Mouse (Mus musculus) thymus, postnatal 4 days (tissue): ENCODE measurements at regions not wholly inside any gene's neighbourhood (a gene's known extent, or its start where the extent isn't known, plus 50 kb on each side); places are given as distances from the start of the nearest gene placed in this dataset.

ENCODE experiments used
- DNase-seq: peaks from one replicate; pipeline ENCODE4 v3.0.0; 2021

DNA sequence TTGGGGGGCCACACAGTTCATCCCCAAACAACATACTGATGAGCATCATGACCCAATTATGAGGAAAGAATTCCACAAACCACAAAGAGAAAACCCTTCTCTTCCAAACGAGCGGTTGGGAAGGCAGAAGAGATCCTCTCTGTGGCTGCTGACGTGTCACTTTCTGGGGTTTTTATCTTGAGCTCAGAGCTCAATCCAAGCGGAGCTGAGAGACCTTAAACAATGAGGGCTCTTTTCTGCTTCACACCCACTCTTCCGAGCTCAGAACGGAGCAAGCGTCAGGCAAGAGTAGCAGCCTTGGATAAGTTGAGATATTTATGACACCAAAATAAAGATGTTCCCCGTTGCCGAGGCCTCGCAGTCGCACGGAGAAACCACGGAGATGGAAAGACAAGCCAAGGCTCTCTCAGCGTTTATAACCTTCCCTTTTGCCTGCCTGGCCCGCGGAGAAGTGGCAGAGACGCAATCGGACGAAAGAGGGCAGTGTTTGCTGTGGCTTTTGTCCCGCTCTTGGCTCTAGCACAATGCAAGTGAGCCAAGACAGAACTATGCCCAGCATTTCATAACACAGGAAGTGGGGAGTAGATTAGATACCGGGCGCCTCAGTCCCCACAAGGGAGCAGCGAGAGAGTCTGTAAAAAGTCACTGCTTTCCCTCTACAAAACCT lies 100.7 kb downstream of the Chic2 start:
- peak; percentile 83 for DNase-seq

DNA sequence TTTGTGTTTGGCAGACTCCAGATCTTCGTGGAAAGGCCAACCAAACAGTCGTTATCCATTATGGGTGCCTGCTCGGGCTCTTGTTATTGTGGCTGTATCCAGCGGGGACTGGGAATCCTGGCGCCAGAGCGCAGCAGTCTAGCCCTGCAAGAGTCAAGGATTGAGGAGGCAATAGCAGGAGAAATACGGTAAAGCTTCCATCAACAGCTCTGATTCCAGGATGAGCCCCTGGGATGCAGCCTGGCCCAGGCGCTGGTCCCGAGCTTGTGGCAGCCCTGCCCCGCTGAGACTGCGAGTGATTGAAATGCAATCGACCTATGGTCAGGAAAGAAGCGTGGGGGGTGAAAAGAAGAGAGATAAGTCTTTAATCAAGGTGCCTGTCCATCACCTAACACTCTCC lies 103.1 kb downstream of the Chic2 start:
- no peak for DNase-seq

DNA sequence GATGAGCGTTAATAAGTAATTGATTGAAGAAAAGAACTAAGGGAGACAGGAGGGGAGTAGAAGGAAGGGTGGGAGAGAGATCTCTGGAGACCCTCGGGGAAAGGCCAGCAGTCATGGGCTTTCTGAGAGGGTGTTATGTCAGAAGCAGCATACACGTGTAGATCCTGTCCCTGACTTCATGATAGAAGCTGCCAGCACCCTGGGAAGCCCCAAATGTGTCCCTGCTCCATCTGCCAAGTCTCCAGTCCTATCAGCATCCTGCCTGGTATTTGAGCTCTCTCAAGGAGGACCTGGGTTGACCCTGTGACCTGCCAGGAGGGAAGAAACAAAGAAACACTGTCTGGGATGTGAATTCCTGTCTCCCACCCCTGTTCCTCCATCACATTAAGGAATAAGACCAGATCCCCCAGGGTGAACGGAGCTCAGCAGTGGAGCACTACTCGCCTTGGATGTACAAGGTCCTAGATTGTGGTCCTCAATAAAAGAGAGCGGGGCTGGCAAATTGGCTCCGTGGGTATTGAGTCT lies 107.1 kb downstream of the Chic2 start:
- no peak for DNase-seq

DNA sequence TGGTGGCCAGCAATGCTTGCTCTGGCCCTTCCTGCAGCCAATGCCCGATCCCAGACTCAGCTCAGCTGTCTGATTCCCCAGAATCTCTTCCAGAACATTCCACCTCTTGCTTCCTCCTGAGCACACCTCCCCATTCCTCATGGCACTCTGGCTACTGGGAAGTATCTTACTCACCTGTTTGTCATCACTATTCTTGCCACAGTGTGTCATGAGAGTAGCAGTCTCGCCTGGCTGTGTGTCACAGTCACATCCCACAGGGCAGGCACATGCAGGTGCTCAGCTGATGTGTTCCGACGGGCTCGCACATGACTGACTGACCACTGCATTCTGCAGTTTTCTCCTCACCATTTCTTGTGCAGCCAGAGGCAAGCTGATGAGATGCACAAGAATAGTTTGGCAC lies 108.5 kb downstream of the Chic2 start:
- DNase-seq, result no peak

DNA sequence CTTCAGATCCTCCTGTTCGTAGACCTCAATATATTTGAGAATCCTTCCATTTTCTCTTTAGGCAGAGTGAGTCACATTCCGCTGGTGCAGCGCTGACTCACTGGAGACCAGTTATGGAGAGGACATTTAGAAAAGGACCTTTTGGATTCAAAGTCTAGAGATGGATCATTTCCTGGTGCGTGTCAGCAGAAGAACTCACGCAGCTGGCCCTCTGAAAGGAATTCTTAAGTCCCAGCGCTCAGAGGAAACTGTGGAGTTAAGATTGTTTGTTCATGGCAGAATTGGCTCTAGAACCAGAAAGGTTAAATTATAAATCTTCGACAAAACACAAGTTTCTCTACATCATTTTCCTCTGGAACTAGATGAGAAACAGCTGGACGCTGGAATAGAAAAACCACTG lies 108.9 kb downstream of the Chic2 start:
- no peak for DNase-seq

DNA sequence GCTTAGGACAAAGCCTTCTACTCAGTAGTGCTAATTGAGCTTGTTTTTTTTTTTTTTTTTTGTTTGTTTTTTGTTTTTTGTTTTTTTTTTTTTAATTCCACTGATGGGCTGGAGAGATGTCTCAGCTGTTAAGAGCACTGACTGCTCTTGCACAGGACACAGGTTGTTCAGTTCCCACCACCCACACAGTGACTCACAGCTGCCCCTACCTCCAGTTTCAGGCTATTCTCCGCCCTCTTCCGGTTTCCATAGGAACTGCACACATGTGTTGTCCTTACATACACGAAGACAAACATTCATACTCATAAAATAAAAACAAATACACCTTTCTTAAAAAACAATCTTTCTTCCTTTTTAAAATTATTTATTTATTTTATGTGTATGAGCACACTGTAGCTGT lies 111.3 kb downstream of the Chic2 start:
- no peak for DNase-seq

DNA sequence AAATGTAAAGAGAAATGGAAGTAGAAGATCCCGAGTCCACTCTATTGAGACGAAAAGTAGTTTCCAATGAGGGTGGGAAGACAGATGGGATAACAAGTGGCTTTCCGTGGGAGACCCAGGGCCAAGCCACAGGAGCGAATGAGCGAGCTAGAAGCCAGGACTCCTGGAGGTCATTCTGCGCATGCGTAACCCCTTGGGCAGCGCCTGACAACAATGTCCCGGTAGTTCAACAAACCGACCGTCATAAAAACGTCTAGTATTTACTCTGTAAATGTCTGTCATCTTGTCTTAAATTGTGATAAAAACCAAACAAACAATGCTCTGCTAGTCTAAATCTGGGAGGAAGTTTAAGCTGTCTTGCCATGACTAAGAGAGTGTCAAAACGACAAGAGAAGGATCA lies 112.4 kb downstream of the Chic2 start:
- no peak for DNase-seq

DNA sequence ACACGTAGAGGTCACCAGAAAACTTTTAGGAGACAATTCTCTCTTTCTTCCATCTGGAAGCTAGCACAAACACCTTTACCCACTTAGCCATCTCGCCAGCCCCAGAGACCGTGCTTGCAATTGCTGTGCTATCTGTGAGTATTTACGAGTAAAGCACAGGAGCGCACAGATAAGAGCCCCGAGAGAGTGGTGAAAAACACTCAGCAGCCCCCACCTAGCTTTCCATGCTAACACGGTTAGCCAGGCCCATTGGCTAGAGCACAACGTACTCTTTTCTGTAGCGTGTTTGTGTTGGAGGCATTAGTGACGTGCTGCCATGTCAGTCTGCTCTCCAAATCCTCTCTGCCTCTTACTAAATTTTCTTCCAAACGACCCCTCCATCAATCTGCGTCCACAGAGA lies 112.8 kb downstream of the Chic2 start:
- no peak for DNase-seq

DNA sequence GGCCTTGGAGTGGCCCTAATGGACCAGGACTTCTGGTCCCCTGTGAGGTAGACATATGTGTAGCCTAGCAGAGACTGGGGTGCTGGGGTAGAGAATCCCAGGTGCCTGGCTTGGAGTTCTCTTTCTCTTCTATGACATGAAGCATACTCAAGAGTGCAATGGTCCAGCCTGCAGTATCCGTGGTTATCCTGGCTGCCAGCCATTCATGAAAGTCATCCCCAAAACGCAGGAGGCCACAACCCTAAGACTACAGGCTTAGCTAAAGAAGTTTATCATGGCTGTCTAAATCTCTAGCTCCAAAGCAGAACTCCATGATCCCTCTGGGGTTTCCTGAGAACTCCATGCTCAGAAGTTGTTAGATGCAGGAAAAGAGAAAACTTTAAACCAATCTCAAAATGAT lies 117.0 kb downstream of the Chic2 start:
- DNase-seq, result no peak

DNA sequence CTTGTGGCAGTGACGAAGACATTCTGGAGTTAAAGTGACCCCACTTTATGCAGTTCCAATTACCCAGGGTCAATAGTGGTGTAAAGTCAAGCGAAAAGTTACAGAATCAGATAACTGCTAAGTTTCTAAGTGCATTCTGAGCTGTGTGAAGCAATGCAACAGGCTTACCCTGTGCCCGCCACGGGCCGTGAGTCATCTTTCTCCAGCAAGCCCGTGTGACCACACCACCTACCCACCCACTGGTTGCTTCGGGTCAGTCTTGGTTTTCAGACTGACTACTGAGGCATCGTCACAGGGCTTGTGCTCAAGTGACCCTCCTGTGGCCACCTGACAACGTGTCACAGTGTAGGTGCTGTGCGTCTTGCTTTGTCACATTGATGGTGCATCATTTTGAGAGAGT lies 118.8 kb downstream of the Chic2 start:
- DNase-seq, result no peak

DNA sequence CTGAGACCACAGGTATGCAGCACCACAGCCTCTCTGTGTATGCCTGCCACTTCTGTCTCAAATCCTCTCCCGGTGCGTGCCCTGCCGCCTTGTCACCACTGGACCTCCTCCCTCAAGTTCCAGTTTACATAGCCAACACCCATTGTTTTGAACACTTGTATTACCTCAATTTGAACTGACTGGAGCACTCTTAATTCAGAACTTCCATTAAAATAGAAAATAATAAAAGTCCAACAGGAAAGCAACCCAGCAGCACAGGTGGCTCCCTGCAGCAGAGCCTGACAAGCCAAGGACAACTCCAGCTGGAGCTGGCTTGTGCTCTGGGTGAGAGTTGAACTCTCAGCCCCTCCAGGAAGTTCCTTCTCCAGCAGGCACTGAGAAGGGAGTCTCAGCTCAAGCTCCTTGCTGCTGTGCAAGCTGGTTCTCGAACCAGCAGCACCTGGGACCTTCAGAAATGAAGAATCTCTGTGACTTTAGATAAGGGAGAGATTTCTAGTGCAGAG lies 120.5 kb downstream of the Chic2 start:
- DNase-seq, result no peak

DNA sequence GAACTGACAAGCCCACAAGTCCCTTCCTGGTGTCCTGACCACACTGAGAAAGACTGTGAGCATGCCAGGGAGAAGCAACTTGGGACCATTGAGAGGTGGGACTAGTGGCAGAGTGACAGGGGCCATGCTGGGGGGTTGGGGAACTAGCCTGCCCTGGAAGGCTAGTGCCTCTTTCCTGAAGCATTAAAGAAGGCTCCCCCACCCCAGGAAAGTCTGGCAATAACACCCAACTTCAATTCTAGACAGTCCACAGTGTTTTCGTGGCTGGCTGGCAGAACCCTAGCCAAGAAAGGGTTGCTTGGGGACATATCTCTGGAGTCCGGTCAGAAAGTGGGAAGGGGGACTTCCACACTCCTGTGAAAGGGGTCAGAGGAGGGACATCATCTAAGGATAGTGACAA lies 121.2 kb downstream of the Chic2 start:
- no peak for DNase-seq

DNA sequence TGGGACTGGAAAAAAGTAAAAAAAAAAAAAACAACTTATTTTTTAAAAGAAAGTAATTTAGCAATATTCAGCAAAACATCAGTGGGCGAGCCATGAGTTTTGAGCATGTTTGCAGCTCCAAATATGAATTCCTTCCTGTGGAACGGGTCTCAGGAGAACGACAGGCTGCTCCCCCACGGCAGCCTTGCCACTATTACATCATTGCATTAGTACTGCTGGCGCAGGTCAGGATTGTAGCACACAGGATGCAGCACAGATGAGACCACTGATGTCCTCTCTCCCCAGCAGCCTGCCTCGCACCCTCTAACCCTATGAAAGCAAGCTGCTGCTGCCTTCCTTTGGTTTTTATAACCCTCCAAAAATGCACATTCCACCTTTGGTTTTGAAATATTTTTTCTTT lies 121.7 kb downstream of the Chic2 start:
- no peak for DNase-seq

DNA sequence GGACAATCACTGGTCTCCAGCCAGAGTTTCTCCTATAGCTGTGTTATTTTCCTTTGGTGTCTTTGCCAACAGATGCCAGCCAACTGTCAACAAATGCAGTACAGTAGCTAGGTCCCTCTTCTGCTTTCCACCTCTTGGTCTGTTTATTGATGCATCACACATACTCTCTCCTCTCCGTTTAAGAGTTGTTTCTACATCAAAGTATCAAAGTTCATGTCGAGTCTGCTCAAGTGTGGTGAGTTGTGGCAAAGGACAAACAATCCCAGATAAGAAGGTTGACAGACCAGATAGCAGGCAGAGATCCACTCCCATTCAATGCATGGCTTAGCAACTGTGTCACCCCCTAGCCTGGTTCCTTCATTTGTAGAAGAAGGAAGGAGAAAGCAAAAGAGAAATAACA lies 123.6 kb downstream of the Chic2 start:
- DNase-seq, result no peak

DNA sequence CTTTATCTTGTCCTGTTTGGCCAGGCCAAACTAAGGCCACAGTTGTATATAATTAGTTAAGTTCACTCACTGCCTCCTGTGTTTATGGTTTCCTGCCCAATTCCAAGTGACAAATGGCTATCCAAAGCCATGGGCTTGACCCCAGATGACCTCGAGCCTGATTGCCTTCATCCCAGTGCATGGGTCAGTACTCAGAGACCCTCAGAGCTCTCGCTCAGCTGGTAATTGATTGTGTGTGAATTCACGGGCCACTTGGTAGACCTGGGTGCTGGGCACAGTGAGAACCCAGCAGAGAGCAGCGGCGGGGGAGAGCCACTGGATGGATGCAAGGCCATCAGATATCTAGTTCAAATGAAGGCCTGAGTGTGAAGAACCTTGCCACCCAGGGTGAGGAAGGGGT lies 124.1 kb downstream of the Chic2 start:
- no peak for DNase-seq

DNA sequence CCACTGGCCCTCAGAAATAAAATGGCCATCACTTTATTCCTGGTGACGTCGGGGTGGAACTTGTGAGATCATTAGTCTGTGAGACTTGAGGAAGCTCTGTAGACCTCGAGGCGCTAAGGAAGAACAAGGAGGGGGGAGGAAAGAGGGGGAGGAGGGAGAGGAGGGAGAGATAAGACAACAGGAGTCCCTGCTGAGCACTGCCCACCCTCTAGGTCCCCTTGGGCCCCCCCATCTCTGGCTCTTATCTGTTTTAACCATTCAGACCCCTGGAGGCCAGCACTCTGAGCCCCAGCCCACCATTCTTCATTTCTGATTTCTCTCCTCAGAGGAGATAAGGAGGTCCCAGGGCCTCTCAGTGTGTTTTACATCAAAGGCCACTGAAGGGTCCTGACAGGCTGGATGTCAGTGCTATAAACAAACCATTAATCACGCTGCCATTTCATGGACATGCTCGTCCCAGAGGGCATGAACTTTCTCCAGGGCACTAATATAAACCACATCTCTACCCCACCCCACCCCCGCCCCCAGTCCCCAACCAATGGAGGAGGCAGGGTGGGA lies 139.0 kb downstream of the Chic2 start:
- DNase-seq, result no peak

DNA sequence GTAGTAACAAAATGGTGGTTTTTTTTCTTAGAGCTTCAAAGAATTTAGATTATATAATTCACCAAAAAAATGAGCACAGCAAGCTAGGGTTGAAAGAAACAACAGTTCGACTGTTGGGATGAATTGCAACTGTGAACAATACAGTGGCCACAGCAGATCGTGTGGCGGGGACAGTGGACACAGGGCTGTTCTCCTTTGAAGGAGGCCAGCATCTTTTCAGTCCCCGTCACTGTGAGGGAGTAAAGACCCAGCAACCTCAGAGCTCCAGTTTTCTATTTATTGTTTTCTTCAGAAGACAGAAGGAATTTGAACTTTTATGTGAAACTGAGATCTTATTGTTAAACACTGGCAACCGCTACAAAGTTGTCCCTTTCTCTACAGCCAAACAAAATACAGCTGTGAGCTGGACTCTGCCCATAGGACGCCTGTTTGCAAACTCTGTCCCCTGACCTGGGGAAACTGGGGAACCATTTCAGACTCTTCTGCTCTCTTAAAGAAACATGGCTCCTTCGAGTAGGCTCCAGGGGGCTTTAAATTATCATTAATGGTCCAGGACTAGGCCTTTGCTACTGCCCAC lies 139.6 kb downstream of the Chic2 start:
- no peak for DNase-seq

DNA sequence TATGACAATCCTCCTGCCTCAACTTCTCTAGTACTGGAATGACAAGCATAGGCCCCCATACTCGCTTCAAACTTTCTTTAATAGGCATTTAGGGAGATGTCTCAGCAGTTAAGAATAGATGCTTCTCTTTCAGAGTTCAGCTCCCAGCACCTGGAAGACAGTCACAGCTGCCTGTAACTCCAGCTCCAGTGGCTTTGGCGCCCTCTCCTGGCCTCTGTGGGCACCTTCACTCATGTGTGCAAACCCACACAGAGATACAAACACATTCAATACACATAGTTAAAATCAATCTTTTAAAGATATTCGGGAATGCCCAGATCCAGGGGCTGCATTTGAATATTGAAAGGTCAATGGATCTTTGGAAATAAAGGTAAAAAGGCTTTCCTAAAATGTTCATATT lies 140.2 kb downstream of the Chic2 start:
- peak; percentile 52 for DNase-seq

DNA sequence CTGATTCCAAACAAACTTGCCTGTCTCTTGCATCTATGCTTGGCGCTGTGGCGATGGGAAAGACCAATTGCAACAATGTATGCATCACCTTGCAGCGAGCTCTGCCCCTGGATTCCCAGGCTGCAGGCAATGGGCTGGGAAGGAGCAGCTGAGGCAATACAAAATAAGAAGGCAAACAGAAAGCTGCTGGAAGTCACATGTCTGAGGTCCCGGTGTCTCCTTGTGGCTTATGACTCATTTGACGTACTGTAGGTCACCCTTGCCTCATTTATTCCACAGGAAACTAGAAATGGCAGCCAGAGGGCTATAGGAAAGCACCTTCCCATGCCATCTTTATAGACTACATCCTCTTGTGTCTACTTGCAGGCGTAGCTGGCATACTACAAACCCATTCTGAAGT lies 140.9 kb downstream of the Chic2 start:
- no peak for DNase-seq

DNA sequence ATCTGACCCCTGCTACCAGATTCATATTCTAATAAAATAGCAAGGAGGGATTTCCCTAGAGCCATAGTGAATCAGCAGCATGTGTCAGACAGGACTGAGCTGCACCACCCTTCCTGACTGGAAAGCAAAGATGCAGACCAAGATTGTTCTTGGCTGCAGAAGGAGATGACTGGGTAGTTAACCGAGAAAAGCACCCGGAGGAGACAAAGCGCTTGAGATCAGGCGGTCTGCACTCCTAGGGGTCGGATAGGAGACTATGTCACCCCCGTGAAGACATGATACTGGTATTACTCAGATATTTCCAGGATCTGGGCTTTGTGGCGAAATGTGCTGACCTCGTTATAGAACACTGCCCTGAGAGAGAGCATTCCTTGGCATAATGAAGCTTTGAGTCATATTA lies 147.4 kb downstream of the Chic2 start:
- DNase-seq, result no peak

DNA sequence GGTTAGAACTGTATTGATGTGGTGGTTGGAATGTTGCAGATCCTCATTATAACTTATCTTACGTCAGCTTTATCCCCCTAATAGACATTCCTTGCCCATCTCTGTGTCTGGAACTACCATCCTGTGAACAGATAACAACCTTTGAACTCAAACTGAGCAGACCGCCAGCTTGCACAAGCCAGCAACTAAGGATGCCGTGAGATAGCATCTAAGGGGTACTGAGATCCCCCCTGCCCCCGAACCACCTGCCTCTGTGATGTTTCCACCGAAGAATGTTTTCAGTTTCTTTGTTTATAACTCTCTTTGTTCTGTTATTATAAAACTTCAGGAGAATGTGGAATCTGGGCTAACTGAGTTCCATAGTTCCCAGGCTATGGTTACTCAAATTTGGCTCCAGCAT lies 151.3 kb downstream of the Chic2 start:
- peak; percentile 56 for DNase-seq

DNA sequence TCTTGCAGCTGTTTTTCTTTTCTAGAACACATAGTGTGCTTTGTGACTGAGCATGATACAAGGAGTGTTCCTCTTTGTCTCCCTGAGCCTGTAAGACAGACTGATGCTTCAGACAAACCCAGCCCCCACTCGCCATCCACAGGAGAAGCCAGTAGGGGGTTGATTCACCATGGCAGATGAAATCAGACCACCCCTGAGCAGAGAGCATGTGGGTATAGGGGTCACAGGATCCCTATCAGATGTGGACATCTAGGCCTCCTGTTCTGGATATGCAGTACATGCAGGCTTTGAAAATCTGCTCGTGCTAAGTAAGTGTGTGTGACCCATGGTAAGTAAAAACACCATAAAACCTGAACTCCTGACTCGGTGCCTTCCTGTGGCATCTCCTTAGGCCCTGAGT lies 153.0 kb downstream of the Chic2 start:
- no peak for DNase-seq

DNA sequence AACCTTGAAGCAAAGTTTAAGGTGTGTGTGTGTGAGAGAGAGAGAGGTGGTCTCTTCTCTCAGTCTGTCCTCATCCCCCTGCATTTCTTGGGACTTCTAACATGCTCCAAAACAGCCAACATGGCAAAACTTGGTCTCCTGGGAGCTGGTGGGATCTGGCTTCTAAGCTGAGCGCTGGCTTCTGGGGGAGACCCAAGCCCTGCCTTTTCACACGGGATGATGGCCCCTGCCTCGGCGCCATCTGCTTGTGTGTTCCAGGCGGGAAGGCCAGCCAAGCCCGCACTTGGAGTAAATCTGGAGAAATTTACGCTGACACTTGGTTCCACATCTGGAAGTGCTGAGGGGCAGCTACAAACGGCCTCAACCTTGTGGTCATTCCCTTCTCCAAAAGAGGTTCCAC lies 155.6 kb downstream of the Chic2 start:
- DNase-seq, result no peak

DNA sequence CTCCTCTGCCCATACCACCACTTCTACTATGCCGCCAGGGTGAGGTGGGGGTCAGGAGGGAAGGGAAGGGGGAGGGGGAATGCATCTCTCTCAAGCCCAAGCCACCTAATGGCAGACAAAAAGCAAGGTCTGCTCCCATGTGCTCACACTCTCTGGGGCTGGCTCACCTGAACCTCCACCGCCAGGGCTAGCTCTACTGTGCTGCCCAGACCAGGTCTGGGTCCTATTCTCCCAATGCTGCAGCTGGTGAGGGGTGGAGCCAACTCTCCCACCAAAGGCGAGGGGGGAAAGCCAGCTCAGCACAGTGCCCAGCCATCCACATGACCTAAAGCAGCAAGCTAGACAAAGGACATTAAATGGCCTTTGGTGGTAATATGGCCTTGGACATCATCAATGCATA lies 158.6 kb downstream of the Chic2 start:
- no peak for DNase-seq

DNA sequence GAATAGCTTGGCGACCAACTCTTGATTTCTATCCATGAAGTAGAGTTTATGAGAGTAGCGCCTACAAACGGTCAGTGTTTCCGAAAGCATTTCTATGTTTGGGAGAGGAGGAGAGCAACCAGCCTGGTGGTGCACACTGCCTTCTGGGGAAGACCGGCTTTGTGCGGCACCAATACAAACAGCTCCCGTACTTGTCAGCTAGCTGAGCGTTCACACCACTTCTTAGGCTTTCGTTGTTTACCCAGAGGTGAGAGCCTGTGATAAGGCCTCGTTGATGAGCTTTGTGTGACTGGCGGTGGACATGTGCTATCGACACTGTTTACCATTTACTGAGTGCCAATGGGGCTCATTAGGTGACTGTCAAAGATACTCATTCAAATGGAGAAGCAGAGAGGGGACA lies 162.0 kb downstream of the Chic2 start:
- DNase-seq, result no peak
